Mouse (Mus musculus) heart, embryonic 14.5 days (tissue): Measurements from ENCODE around the gene Rnf216. TPM values are rescaled to one million over a fixed set of nuclear protein-coding genes. Genes with fewer than 3 reads are reported as not detected.

Experiments
- ATAC-seq: fragments of 200-750 bp; cut with Nextera tagmentation; 2 replicates; pipeline ENCODE4 v1.8.0; 2017; ENCODE audit warnings: low read depth, moderate TSS enrichment; ENCODE audit not compliant: insufficient number of reproducible peaks, insufficient read depth, low FRiP score
- H3K27ac ChIP-seq, 2 experiments: fragments of 200-500 bp in 1 of 2; fragments of 300-500 bp in 1 of 2; sonication (generic) in 1 of 2; replicated peaks in 1 of 2; 2 replicates each; pipeline ENCODE4 v1.5.1; 2012 to 2014; ENCODE audit warnings: low read depth in 2 of 2, low read length in 2 of 2, control low read depth in 1 of 2, mild to moderate bottlenecking in 1 of 2, mixed read lengths in 1 of 2; ENCODE audit not compliant: control insufficient read depth in 1 of 2, insufficient read depth in 1 of 2
- H3K27me3 ChIP-seq: fragments of 300-500 bp; sonication (generic); 2 replicates; pipeline ENCODE4 v1.6.1; 2014; ENCODE audit warnings: mild to moderate bottlenecking, low read length, control low read depth; ENCODE audit not compliant: control insufficient read depth, insufficient read depth
- H3K36me3 ChIP-seq: fragments of 300-500 bp; sonication (generic); 2 replicates; pipeline ENCODE4 v1.6.1; 2014; ENCODE audit warnings: mild to moderate bottlenecking, control low read depth, low read length, mixed read lengths; ENCODE audit not compliant: control insufficient read depth, insufficient read depth
- H3K4me1 ChIP-seq, 2 experiments: fragments of 200-500 bp in 1 of 2; fragments of 300-500 bp in 1 of 2; sonication (generic) in 1 of 2; 2 replicates each; pipeline ENCODE4 v1.6.1; 2012 to 2014; ENCODE audit warnings: low read length in 2 of 2, control low read depth in 1 of 2, mixed read lengths in 1 of 2; ENCODE audit not compliant: control insufficient read depth in 2 of 2, insufficient read depth in 2 of 2
- H3K4me2 ChIP-seq: fragments of 300-500 bp; sonication (generic); 2 replicates; pipeline ENCODE4 v1.6.1; 2014; ENCODE audit warnings: mild to moderate bottlenecking, low read length
- H3K4me3 ChIP-seq, 2 experiments: fragments of 200-500 bp in 1 of 2; fragments of 300-500 bp in 1 of 2; sonication (generic) in 1 of 2; 2 replicates each; pipeline ENCODE4 v1.5.1; 2012 to 2014; ENCODE audit warnings: low read length in 2 of 2, mild to moderate bottlenecking in 2 of 2, control low read depth in 1 of 2, low read depth in 1 of 2, moderate library complexity in 1 of 2; ENCODE audit not compliant: control insufficient read depth in 1 of 2, insufficient read depth in 1 of 2
- H3K9ac ChIP-seq: fragments of 300-500 bp; sonication (generic); 2 replicates; pipeline ENCODE4 v1.6.1; 2014; ENCODE audit warnings: mild to moderate bottlenecking, low read length
- H3K9me3 ChIP-seq: fragments of 300-500 bp; sonication (generic); 2 replicates; pipeline ENCODE4 v1.6.1; 2016; ENCODE audit warnings: low read length, control low read depth; ENCODE audit not compliant: control insufficient read depth
- WGBS: fragments of 180-500 bp; shearing (Covaris S2); extraction: QIAGEN DNeasy Blood & Tissue Kit; methylation state at CpG from one replicate; pipeline ENCODE4 v1.1.7; 2014; 5-methylcytosine and 5-hydroxymethylcytosine counted together
- polyA plus RNA-seq: library from polyadenylated mRNA; unstranded; fragments of >200 nt; fragmentation: Nextera tagmentation; extraction: Ambion mirVana; gene quantifications from 2 replicates; pipeline ENCODE4 v1.2.1, GENCODE M21; 2014

The Rnf216 gene
- polyA plus RNA-seq, 1 experiment from 2014 or later: 26.5 TPM

GRCm38 (mm10) chr5:143048232-143049012 lies 64.4 kb downstream of the Rnf216 start:
- H3K36me3 ChIP-seq: peaks cover 10% of the 10 kb centered on the region
- no peak for ATAC-seq
- peak overlapping the region; percentile 62 to 76 for H3K27ac ChIP-seq
- peaks cover 17 to 63% of the 10 kb centered on the region in 2 experiments for H3K4me1 ChIP-seq
- H3K9me3 ChIP-seq: no peaks in the 10 kb centered on the region
- H3K4me3 ChIP-seq: no peak overlapping the region
- H3K9ac ChIP-seq: peak overlapping the region; percentile 27
- no peak overlapping the region for H3K4me2 ChIP-seq
- no peaks in the 10 kb centered on the region for H3K27me3 ChIP-seq

- H3K9ac ChIP-seq: no peak overlapping the region
- peaks cover 13 to 55% of the 10 kb centered on the region in 2 experiments for H3K4me1 ChIP-seq
- peaks cover 12% of the 10 kb centered on the region for H3K36me3 ChIP-seq
- H3K9me3 ChIP-seq: no peaks in the 10 kb centered on the region
- H3K4me2 ChIP-seq: no peak overlapping the region
- H3K4me3 ChIP-seq: no peak overlapping the region
- H3K27me3 ChIP-seq: no peaks in the 10 kb centered on the region
- H3K27ac ChIP-seq: peak overlapping the region in 1 of 2 experiments; percentile 4; a peak in 2 of 4 replicates
- 97% methylated on average over 1 of the region's 1 CpGs for WGBS
- no peak for ATAC-seq
These were observed 65.2 kb downstream of the Rnf216 start for GRCm38 (mm10) chr5:143047586-143047985.

GRCm38 (mm10) chr5:143043902-143044301 lies 68.9 kb downstream of the Rnf216 start:
- Histone ChIP-seq H3K4me2 (no peak overlapping the region), H3K27me3 (no peaks in the 10 kb centered on the region), H3K27ac (0 out of 4 replicates have a peak overlapping the region, but pooled peaks of 1 of the 2 experiments have one; percentile 14), H3K9ac (no peak overlapping the region), H3K4me1 (peaks cover 6 to 29% of the 10 kb centered on the region in 2 experiments), H3K9me3 (no peaks in the 10 kb centered on the region), H3K4me3 (no peak overlapping the region), H3K36me3 (peaks cover 19% of the 10 kb centered on the region)
- 52% methylated on average over 2 of the region's 2 CpGs for WGBS
- no peak for ATAC-seq

- H3K4me2 ChIP-seq: no peak overlapping the region
- H3K27ac ChIP-seq: no peak overlapping the region
- H3K4me1 ChIP-seq: peaks cover 3 to 23% of the 10 kb centered on the region in 2 experiments
- 90% methylated on average over 2 of the region's 2 CpGs for WGBS
- peaks cover 24% of the 10 kb centered on the region for H3K36me3 ChIP-seq
- ATAC-seq: no peak
- no peak overlapping the region for H3K9ac ChIP-seq
- H3K4me3 ChIP-seq: no peak overlapping the region
- H3K9me3 ChIP-seq: no peaks in the 10 kb centered on the region
- H3K27me3 ChIP-seq: no peaks in the 10 kb centered on the region
These were observed 69.5 kb downstream of the Rnf216 start for GRCm38 (mm10) chr5:143043285-143043684.

GRCm38 (mm10) chr5:143038794-143039193 lies 74.0 kb downstream of the Rnf216 start:
- Histone ChIP-seq H3K27me3 (no peaks in the 10 kb centered on the region), H3K36me3 (0 out of 2 replicates have a peak, but pooled peaks cover 14% of the 10 kb centered on the region), H3K4me1 (peaks cover 0 to 7% of the 10 kb centered on the region in 2 experiments; a peak in 3 of 4 replicates), H3K4me3 (no peak overlapping the region), H3K9ac (no peak overlapping the region), H3K4me2 (no peak overlapping the region), H3K27ac (no peak overlapping the region), H3K9me3 (no peaks in the 10 kb centered on the region)
- ATAC-seq: no peak
- 63% methylated on average over 4 of the region's 4 CpGs for WGBS

GRCm38 (mm10) chr5:143037201-143037600 lies 75.6 kb downstream of the Rnf216 start:
- Histone ChIP-seq H3K9me3 (no peaks in the 10 kb centered on the region), H3K4me1 (peaks cover 2 to 16% of the 10 kb centered on the region in 2 experiments; a peak in 3 of 4 replicates), H3K36me3 (0 out of 2 replicates have a peak, but pooled peaks cover 11% of the 10 kb centered on the region), H3K4me3 (no peak overlapping the region), H3K9ac (no peak overlapping the region), H3K27ac (no peak overlapping the region), H3K4me2 (no peak overlapping the region), H3K27me3 (no peaks in the 10 kb centered on the region)
- no peak for ATAC-seq
- 3% methylated on average over 1 of the region's 1 CpGs for WGBS

GRCm38 (mm10) chr5:143036052-143036451 lies 76.7 kb downstream of the Rnf216 start:
- Histone ChIP-seq H3K4me1 (peaks cover 5 to 24% of the 10 kb centered on the region in 2 experiments; a peak in 3 of 4 replicates), H3K4me3 (no peak overlapping the region), H3K9me3 (no peaks in the 10 kb centered on the region), H3K9ac (no peak overlapping the region), H3K36me3 (0 out of 2 replicates have a peak, but pooled peaks cover 10% of the 10 kb centered on the region), H3K27ac (no peak overlapping the region), H3K27me3 (no peaks in the 10 kb centered on the region), H3K4me2 (no peak overlapping the region)
- no peak for ATAC-seq
- 81% methylated on average over 1 of the region's 1 CpGs for WGBS
